In the genomic region with DNA sequence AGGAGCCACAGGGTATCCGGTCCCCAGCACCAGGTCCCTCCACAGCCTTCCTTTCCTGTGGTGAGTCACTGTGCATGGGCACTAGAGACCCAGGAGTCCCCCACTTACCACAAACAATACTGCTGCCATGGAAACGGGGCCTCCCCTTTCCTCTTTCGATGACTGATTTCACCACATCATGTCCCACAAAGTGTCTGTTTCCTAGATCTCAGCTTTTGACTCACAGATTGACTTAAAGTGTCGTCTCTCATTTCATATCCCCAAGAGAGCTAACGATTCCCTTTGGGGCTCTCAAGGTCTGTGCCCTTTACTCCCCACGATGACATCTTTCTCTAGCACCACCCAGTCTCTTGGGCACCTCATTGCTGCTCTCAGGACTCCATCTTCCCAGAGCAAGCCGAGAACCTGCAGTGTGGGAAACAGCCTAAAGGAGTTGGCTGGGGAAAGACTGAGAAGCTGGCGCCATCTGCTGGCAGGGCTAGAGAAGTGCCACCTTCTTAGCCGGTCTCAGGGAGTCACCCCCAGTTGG, we compare ENCODE assay signal across 8 mouse cellular contexts. TPM values are rescaled to one million over a fixed set of nuclear protein-coding genes. Genes with fewer than 3 reads are reported as not detected.
DNase-seq lines count a peak whose midpoint lies in the region; ATAC-seq lines count a peak whose summit lies in the region.

No protein-coding gene starts in this region.

- H3K4me2 ChIP-seq in embryonic facial prominence, embryonic 13.5 days, result no peak overlapping the region

- intact Hi-C loops in left cerebral cortex, postnatal 4 days (cut with DNase I), result loop anchor here (2.0 to 10.0 kb wide), 2 partner anchors 39 to 107 kb away; partner anchors contain the start of gene Pmf1

- no peak for DNase-seq in frontal cortex, postnatal 25 days (ENCODE audit: low spot score in 2 of 2)
- peak; percentile 83 for DNase-seq in heart, postnatal 4 days
- peak; percentile 60 for DNase-seq in left cerebral cortex, postnatal 4 days
- peak; percentile 77 for DNase-seq in mesoderm, embryonic 11.5 days (ENCODE audit: low read depth, low spot score)
- peak; percentile 41 to 70 for DNase-seq in spleen, postnatal 14 days (ENCODE audit: low spot score in 2 of 2)

- 0 out of 2 replicates have a peak overlapping the region, but pooled peaks have one; percentile 11 for H3K27ac ChIP-seq in embryonic facial prominence, embryonic 13.5 days

- H3K4me3 ChIP-seq in embryonic facial prominence, embryonic 13.5 days, result no peak overlapping the region

- no peak overlapping the region; the same call in 1 of the 2 replicates for H3K9ac ChIP-seq in embryonic facial prominence, embryonic 13.5 days

- peak; percentile 60 for ATAC-seq in frontal cortex, adult (ENCODE audit: low TSS enrichment)
- peak; percentile 85 for ATAC-seq in activated CD4-positive, CD25-positive, alpha-beta regulatory T cell, adult 4 months
- 0 out of 2 replicates have a peak, but pooled peaks have one; percentile 32 for ATAC-seq in embryonic facial prominence, embryonic 13.5 days (ENCODE audit: insufficient number of reproducible peaks, insufficient read depth, low FRiP score, low TSS enrichment, low read depth)

- WGBS in embryonic facial prominence, embryonic 13.5 days, result 35% methylated on average over 9 of the region's 9 CpGs

- no peaks in the 10 kb centered on the region for H3K27me3 ChIP-seq in embryonic facial prominence, embryonic 13.5 days

- peaks cover 25% of the 10 kb centered on the region for H3K4me1 ChIP-seq in embryonic facial prominence, embryonic 13.5 days

- H3K36me3 ChIP-seq in embryonic facial prominence, embryonic 13.5 days, result peaks cover 25% of the 10 kb centered on the region

- no peaks in the 10 kb centered on the region for H3K9me3 ChIP-seq in embryonic facial prominence, embryonic 13.5 days

RNA-seq across cellular contexts. Expression of gene Mex3a, which starts 10.3 kb away (rescaled TPM):
- under 1 TPM; 0.10 to 0.81 TPM for polyA plus RNA-seq in activated CD4-positive, CD25-positive, alpha-beta regulatory T cell, adult 4 months (2017; shearing (Covaris generic))
- polyA plus RNA-seq in embryonic facial prominence, embryonic 13.5 days (2015; fragmentation: Nextera tagmentation; extraction: Ambion mirVana), result 32.2 and 33.4 TPM in 2 replicates
- total RNA-seq in heart, postnatal 4 days (2021), result 10 to 100 TPM; 11.7 TPM
- total RNA-seq in left cerebral cortex, postnatal 4 days (2021), result 10 to 100 TPM; 80.5 to 87.8 TPM

RNA-seq across cellular contexts. Expression of gene Lmna, which starts 12.1 kb away (rescaled TPM):
- polyA plus RNA-seq in activated CD4-positive, CD25-positive, alpha-beta regulatory T cell, adult 4 months (2017; shearing (Covaris generic)), result 1 to 10 TPM; 4.6 to 6.4 TPM
- polyA plus RNA-seq in embryonic facial prominence, embryonic 13.5 days (2015; fragmentation: Nextera tagmentation; extraction: Ambion mirVana), result 311 and 321 TPM in 2 replicates
- 100 to 1,000 TPM; 178 to 181 TPM for total RNA-seq in heart, postnatal 4 days (2021)
- 10 to 100 TPM; 35.3 to 37.7 TPM for total RNA-seq in left cerebral cortex, postnatal 4 days (2021)

RNA-seq across cellular contexts. Expression of gene Rab25, which starts 26.2 kb away (rescaled TPM):
- not detected for polyA plus RNA-seq in activated CD4-positive, CD25-positive, alpha-beta regulatory T cell, adult 4 months (2017; shearing (Covaris generic))
- polyA plus RNA-seq in embryonic facial prominence, embryonic 13.5 days (2015; fragmentation: Nextera tagmentation; extraction: Ambion mirVana), result 18.6 and 19.5 TPM in 2 replicates
- not detected for total RNA-seq in heart, postnatal 4 days (2021)
- total RNA-seq in left cerebral cortex, postnatal 4 days (2021), result under 1 TPM in 1 of 2 experiments, not detected in 1; 0.83 TPM

RNA-seq across cellular contexts. Expression of gene Lamtor2, which starts 31.0 kb away (rescaled TPM):
- polyA plus RNA-seq in activated CD4-positive, CD25-positive, alpha-beta regulatory T cell, adult 4 months (2017; shearing (Covaris generic)), result 100 to 1,000 TPM; 132 to 197 TPM
- polyA plus RNA-seq in embryonic facial prominence, embryonic 13.5 days (2015; fragmentation: Nextera tagmentation; extraction: Ambion mirVana), result 164 and 169 TPM in 2 replicates
- total RNA-seq in heart, postnatal 4 days (2021), result 10 to 100 TPM; 81.9 to 89.1 TPM
- 100 to 1,000 TPM; 106 to 120 TPM for total RNA-seq in left cerebral cortex, postnatal 4 days (2021)

RNA-seq across cellular contexts. Expression of gene Ubqln4, which starts 31.7 kb away (rescaled TPM):
- 10 to 100 TPM; 10.9 to 14.0 TPM for polyA plus RNA-seq in activated CD4-positive, CD25-positive, alpha-beta regulatory T cell, adult 4 months (2017; shearing (Covaris generic))
- 43.0 and 44.6 TPM in 2 replicates for polyA plus RNA-seq in embryonic facial prominence, embryonic 13.5 days (2015; fragmentation: Nextera tagmentation; extraction: Ambion mirVana)
- total RNA-seq in heart, postnatal 4 days (2021), result 10 to 100 TPM; 55.3 to 60.1 TPM
- 100 to 1,000 TPM in 1 of 2 experiments, 10 to 100 TPM in 1; 97.5 to 105 TPM for total RNA-seq in left cerebral cortex, postnatal 4 days (2021)

Comparison
In these comparisons a context has a peak if more than half of its experiments do, and no peak if none do; other contexts are left out.
1. ATAC-seq: peak in every context shown above with its lines; median percentile 85 in activated CD4-positive, CD25-positive, alpha-beta regulatory T cell, adult 4 months; 60 in frontal cortex, adult; 32 in embryonic facial prominence, embryonic 13.5 days.
2. DNase-seq: peak in heart, postnatal 4 days (single experiment), left cerebral cortex, postnatal 4 days (single experiment), mesoderm, embryonic 11.5 days (single experiment) and spleen, postnatal 14 days (2 of 2); none in frontal cortex, postnatal 25 days (0 of 2).
3. RNA of gene Mex3a, which starts 10.3 kb away (total RNA-seq): 80.5 to 87.8 TPM in left cerebral cortex, postnatal 4 days; 11.7 TPM in heart, postnatal 4 days; every median in the first group is over 4 times any median in the second.
4. RNA of gene Lmna, which starts 12.1 kb away (total RNA-seq): 178 to 181 TPM in heart, postnatal 4 days; 35.3 to 37.7 TPM in left cerebral cortex, postnatal 4 days; every median in the first group is over 4 times any median in the second.